Mouse (Mus musculus): ENCODE measurements around the gene Gm9821. TPM values are rescaled to one million over a fixed set of nuclear protein-coding genes. Genes with fewer than 3 reads are reported as not detected.
A peak's percentile ranks its signal among the peaks of the same experiment; 100 is the strongest.

The Gm9821 gene
- not detected in 2 replicates for total RNA-seq (2014; fragmentation: Nextera tagmentation)
- total RNA-seq (2017): 0.33 and 1.5 TPM in 2 replicates

DNA sequence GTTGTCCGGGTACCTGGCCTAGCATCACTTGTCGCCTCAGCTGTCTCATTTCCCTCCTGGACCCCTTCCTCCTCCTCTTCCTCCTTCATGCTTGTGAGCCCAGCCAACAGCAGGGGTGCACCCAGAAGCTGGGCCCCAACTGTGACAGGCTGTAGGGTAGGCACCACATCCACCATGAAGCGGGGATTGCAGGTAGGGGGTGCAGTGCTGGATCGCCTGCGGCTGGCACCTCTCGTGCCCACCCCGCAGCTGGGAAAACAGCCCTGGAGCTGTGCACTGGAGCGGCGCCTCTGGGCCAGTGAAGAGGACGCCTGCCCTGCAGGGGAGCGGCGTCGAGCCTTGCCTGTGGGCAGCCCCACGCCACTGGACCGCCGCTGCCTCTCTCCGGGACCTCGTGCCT, at the start of gene Gm9821:
Gene Gm9821, plus strand, starts transcription at position 221 of the 400 bp plus-strand sequence.
- ATAC-seq (replicated peaks; ENCODE audit: low FRiP score, low TSS enrichment, poor library complexity, severe bottlenecking): no peak

DNA sequence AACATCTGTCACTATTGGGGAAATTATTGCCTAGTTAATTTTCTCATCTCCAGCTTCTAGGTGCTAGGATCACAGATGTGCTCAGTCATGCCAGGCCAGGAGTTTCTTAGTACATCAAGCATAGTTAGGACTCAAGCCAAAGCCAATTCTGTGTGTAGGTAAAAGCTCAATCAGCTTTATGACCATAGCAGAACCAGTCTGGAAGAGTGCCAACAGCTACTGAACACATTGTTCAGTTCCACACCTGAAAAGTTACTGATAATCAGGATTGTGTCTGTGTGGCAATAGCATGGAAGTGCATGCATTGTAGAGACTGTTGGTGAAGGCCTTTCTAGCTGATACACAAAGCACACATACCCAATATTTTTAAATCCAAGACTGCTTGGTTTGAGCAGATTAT, 47.5 kb upstream of the Gm9821 start:
- peak; percentile 79 for ATAC-seq (replicated peaks; ENCODE audit: low FRiP score, low TSS enrichment, poor library complexity, severe bottlenecking)

DNA sequence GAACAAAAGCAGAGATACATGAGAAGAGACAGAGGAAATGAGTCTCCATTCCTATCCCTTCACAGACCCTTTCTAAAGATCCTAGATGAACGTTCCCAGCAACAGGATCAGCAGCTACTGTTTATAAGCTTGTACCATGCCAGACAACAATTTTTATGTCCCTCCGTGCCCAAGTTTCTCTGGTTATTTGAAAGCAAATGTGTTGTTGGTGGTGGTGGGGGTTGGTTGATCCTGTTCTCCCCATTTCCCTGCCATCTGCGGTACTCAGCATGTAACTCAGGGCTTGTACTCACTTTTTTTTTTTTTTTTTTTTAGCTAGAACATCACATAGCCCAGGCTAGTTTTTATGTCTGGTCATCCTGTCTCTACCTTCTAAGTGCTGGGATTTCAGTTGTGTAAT, 46.4 kb upstream of the Gm9821 start:
- no peak for ATAC-seq (replicated peaks; ENCODE audit: low FRiP score, low TSS enrichment, poor library complexity, severe bottlenecking)

DNA sequence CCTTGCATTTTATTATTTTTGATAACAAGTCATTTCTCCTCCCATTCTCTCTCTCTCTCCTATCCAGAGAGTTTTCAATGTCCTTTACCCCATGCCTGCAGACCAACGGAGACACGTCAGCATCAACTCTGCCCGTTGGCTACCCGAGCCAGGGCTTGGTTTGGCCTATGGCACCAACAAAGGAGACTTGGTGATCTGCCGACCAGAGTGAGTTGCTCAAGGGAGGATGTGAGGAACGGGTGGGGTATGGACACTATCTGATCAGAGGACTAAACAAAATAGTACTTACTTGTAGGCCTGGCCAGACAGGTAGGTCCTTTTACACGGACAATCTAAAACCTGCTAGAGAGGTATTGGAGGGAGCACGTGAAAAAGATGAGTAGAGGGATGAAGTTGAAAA, 45.1 kb upstream of the Gm9821 start:
- no peak for ATAC-seq (replicated peaks; ENCODE audit: low FRiP score, low TSS enrichment, poor library complexity, severe bottlenecking)

DNA sequence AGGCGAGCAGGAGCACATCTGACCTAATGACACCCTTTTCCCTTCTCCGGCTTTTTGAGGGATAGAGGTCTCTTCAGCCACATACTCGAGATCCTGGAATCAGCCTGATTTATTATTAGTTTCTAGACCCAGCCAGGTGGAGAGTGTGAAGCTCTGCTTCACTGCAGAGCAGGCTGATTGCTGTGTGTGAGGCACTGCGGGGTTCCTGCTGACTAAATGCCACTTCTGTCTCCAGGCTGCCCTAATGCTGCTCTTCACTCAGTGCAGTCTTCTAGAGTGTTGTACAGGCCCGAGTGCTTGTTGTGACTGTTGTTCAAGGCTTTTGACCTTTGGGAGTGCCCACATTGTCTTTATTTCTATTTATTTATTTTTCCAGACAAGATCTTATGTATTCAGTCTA, 43.2 kb upstream of the Gm9821 start:
- no peak for ATAC-seq (replicated peaks; ENCODE audit: low FRiP score, low TSS enrichment, poor library complexity, severe bottlenecking)

DNA sequence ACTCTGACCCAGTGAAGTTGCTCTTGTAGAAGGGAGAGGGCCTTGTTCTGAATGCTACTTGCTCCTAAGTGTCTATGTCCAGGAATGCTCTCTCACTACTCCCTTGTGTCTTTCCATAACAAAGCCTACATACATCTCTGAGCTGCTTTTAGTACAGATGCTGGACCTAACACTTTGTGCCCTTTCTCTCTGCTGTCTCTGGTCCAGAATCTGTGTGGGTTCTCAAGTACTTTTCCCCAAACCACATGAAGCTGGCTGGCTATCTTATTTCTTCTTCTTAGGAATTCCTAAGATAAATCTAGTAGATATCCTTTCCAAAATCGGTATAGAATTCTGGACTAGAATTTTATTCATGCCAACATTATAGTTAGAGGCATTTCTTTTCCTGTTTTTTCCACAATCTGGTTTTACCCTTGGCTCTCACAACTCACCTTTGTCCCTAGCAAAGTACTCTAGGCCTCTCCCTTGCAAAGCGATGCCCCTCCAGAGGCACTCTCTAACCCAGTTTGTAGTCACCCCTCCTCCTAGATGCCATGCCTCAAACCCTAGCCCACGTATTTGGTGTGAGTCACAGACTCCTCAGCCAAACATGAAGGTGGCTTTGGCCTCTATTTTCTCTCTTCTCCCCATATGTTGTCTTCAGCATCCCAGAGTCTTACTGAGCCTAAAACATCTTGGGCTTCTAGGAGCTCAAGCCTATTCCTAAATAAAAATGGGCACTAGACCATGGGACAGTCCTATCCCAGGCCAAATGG, 42.2 kb upstream of the Gm9821 start:
- no peak for ATAC-seq (replicated peaks; ENCODE audit: low FRiP score, low TSS enrichment, poor library complexity, severe bottlenecking)

DNA sequence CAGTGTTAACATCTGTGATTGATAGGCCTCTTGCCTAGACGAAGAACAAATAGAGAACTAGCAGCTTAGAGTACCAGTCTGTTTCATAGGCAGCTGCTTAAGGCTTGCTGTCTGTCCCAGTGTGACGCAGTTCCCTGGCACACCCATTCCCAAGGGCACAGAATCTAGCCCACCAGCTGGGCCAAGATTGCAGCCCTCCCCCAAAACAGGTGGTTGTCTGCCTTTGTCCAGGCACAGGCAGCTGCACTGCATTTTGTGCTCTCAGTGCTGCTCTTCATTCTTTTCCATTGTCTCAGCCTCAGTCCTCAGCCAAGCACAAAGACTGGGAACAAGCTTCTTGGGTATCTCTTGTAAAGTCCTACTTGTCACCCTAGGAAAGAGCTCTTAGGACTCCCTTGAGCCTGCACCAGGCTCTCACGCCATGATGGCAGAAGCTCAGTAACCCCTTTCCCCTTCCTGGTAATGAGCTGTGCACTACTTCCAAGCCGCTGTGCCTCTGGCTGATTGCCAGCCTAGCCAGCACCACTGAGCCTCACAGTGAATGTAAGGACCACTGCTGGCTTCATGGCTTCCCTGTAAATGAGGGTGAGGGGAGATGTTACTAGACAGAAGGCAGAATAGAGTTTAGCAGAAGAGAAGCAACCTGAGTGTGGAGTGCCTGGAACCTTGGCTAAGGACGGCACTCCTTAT, 40.7 kb upstream of the Gm9821 start:
- no peak for ATAC-seq (replicated peaks; ENCODE audit: low FRiP score, low TSS enrichment, poor library complexity, severe bottlenecking)

DNA sequence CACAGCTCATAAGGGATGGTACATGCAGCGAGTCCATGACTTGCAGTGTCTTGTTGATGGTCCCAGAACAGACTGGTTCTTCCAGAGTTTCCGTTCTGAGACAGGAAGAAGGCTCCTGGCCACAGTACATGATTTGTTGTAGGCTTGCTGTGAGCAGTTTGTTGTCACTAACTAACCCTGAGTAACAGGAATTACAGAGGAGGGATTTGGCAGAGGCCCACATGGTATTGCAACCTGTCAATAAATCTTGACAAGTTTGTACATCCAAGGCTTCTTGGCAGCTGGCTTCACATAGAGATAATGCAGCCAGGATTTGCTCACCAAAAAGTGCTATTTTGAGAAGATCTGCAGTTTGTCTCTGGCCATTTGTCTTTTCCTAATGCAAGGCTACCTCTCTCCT, 39.4 kb upstream of the Gm9821 start:
- no peak for ATAC-seq (replicated peaks; ENCODE audit: low FRiP score, low TSS enrichment, poor library complexity, severe bottlenecking)

DNA sequence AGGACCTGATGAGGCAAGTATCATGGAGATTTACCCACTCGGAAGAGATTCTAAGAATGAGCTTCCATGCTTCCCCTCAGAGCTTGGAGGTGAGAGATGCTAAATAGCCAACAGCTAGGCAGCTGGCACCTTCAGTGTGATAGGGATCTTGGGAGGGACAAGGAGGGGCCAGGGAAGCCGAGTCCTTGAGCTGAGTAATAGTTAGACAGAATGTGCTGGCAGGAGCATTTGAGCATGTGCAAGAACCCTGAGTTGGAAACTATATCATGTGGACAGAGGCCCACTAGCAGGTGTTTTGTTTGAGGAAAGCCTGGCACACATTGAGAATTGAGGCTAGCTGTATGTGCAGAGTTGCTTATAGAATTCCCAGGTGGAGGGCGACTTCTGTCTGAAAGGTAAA, 32.9 kb upstream of the Gm9821 start:
- ATAC-seq (replicated peaks; ENCODE audit: low FRiP score, low TSS enrichment, poor library complexity, severe bottlenecking): no peak

DNA sequence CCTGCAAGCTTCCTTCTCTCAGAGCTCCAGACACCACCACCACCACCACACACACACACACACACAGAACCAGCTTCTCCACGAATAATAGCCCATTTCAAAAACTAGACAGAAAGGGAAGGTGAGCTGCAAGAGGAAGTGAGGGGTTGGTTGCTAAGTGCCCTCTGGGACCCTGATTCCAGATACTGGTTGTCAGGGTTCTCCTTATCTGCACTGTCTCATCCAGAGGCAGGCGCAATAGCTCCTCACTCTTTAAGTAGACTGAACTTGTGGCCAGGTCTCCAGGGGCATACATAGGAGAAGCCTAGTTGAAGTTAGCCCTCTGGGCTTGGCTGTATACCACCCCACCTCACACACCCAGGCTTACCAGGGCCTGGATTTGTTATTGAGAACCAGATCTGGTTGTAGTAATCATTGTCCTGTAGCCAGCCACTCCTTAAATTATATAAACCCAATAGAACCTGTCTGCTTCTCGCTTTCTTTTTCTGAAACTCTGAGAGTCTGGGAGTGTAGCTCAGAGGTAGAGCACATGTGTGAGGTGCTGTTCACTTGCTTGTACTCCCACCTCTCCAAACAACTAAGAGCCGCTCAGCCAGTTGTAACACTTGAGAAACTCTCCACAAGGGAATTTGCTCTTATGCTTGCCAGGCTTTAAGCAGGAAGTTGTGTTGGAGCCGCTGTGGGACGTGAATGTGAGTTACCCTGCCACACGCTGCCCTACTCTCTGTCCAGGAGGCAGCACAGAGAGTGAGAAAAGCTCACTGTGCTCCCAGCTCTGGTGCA, 32.0 kb upstream of the Gm9821 start:
- 0 out of 2 replicates have a peak, but pooled peaks have one; percentile 20 for ATAC-seq (replicated peaks; ENCODE audit: low FRiP score, low TSS enrichment, poor library complexity, severe bottlenecking)

DNA sequence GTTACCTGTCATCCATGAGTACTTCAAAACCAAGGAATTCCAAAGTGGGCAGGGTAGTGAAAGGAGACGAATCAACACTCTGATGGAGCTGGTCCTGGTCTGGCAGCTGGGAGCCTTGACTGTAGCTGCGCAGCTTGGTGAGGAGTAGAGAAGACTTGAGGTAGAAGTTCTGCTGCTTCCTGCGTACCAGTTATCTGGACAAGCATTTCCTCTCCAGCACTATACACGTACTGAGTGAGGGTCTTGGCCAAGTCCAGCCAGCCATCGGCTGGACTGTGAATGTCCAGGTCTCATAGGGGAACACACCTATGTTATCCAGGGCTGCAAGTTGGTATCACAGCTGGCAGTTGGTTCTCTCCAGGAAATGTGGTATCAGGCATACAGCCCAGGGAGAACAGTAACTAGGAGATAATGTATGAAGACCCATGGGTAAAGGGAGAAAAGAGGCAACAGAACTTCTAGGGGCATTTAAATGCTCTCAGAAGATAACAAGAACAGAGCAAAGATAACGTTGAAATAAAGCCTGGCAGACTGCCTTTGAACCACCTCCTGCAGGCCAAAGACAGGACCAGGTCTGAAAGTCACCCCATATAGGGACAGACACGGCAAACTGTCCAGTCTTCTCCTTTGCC, 29.0 kb upstream of the Gm9821 start:
- ATAC-seq (replicated peaks; ENCODE audit: low FRiP score, low TSS enrichment, poor library complexity, severe bottlenecking): peak; percentile 64

DNA sequence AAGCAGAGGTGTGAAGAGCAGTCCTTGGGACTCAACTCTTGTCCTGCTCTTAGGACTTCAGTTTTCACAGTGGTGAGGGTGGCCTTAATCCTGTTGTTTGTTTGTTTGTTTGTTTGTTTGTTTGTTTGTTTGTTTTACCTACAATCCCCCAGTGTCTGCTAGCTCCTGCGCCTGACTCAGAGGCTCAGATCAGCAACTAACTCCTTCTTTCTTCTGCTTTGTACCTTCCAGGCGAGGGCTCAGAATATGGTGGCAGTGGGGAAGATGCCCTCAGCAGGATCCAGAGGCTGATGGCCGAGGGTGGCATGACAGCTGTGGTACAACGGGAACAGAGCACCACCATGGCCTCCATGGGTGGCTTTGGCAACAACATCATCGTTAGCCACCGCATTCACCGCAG, 28.4 kb upstream of the Gm9821 start:
- ATAC-seq (replicated peaks; ENCODE audit: low FRiP score, low TSS enrichment, poor library complexity, severe bottlenecking): no peak

DNA sequence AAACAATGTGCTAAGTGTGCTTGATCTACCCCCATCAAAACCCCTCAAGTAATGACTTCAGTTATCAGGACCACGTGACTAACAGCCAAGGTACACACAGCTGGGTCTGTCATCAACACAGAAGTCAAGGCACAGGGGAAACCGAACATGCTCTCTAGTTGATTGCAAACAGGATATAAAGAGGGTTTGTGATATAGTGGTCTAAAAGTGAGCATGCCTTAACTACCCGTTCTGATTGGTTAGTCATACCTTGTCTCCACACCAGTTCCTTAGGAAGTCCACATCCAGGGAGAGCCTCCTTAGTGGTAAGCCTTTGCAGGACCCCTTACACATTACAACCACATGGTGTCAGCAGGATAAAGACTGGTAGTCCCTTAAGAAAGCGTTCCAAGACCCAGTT, 25.4 kb upstream of the Gm9821 start:
- ATAC-seq (replicated peaks; ENCODE audit: low FRiP score, low TSS enrichment, poor library complexity, severe bottlenecking): no peak

DNA sequence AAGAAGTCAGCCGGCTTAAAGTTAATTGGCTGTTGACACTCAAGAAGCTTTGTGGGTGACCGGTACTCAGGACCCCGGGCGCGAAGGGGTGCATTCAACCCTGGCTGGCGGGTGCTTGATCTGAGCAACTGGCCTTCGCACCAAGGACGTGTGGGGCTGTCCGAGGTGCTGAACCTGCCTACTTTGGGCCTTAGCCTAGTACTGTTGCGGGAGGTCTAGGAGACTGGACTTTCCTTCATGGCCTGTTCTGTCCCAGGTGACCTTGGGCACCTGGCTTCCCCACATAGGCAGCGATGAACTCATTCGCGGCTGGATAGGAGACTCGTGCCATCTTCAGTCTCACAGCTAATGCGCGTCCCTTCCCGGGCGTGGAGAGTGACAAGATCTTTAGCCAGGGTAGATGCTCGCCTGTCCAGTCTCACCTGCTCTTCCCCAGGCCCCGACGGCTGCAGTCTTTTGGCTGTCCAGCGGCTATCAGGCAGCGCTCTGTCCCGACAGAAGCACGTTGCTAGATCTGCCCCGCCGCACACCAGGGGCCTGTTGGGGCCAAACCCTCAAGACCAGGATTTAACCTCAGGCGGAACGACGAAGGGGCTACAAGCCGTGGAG, 24.2 kb upstream of the Gm9821 start:
- ATAC-seq (replicated peaks; ENCODE audit: low FRiP score, low TSS enrichment, poor library complexity, severe bottlenecking): peak; percentile 41

DNA sequence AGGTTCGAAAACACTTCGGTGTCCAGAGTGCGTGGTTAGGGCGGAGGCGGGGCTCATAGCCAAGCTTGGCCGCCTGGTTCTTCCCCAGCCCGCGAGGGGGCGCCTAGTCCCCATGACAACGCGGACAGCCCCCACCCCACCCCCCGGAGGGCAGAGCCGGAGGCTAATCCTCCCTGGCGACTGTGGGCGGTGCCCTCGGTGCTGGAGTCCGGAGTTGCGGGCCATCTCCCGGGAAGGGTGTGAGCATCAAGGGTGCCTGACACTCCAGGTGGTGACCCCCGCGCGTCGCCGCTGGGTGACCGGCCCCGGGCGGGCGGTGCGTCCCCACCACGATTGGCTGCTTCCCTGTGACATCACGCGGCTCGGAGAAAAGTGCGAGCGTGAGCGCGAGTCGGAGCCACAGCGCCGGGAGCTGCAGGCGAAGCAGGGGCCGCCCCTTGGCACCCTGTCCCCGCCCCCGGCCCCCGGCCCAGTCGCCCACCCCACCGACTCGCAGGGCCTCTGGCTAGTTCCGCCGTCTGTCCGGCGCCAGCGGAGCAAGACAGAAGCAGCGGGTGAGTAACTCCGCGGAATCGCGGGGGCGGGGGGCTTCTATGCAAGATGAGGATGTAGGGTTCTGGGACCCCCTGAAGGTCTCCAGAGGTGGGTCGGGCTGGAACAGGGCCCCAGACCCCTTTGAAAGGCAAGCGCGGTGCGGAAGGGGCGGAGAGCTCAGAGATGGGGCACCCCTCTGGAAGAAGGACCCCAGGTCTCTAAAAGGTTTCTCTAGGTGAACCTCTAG, 23.5 kb upstream of the Gm9821 start:
- no peak for ATAC-seq (replicated peaks; ENCODE audit: low FRiP score, low TSS enrichment, poor library complexity, severe bottlenecking)

DNA sequence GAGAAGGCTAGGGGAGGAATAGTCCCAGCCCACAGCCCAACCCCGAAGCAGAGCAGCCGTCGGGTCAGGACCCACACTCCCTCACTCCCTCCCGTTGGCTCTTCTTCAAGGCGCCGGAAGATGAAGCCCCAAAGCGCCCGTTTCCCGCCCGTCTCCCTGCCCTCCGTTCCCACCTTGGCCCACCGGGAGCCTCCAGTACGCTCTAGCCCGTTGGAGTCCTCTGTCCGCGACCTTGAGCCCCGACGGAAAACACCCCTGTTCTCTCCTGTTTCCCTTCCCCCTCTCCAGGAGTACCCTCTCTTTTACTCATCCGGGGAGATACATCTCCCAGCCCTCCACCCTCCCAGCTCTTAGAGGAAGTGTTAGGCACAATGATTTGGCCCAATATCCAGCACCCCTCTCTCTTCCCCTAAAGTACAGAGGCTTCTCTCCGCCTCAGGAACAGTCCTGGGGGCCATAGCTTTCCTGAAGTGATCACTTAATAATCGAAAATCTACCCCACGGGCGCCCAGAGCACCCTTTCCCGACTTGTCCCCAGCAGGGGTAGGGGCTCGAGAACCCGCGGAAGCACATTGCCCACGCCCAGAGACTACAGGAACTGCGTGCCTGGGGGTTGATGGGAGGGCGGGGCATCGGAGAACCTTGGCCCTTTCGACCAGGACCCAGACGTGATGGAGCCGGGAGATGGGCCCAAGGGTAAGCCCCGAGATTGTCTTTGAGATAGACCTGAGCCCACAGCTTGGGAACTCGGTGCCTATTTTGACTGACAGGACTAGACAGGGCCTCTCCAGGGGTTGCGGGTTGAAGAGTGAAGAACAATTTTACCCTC, 22.7 kb upstream of the Gm9821 start:
- ATAC-seq (replicated peaks; ENCODE audit: low FRiP score, low TSS enrichment, poor library complexity, severe bottlenecking): no peak

DNA sequence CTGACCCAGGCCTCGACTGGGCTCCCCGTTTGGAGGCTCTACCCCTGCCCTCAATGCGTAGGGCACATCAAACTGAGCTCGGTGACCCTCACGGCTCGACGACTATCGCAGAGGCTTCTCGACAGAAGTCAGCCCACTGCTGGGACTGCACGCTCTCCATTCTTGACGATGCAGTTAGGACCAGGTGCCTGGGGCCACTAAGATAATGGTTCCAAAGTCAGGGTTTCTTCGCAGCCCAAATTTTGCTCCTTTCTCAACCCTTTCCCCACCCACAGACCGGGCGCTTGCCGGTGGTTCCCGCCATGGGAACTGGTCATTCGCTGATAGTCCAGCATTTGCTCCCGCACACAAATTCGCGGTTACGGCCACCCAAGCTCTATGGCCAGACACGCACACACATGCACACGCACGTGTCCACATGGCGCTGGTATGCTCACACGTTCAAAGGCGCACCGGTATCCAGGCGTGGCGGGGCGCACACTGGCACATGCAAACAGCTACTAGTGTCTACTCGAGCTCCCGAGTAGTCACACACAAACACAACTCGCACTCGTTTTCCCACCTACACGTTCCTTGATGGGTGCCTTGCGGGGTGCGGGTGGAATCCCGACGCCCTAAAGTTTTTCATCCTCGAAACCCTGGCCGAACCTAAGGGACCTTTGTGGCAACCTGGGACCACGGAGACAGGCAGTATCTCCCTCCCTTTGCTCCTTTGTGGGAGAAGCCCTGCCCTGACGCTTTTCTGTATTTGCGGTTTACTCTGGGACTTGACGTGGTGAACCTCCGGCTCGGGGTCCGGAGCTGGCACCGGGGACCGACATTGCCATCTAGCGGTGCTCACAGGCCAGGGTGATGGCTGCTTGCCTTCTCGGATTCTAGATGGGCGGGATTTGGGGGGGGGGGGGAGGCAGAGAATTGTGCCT, 21.8 kb upstream of the Gm9821 start:
- ATAC-seq (replicated peaks; ENCODE audit: low FRiP score, low TSS enrichment, poor library complexity, severe bottlenecking): peak; percentile 41
